Mouse (Mus musculus): ENCODE data around the gene Slc5a2.

Gene Slc5a2

GRCm38 (mm10) chr7:128300952-128301351 lies 35.5 kb downstream of the Slc5a2 start:
- no peak for DNase-seq

GRCm38 (mm10) chr7:128302151-128302550 lies 36.7 kb downstream of the Slc5a2 start:
- no peak for DNase-seq

GRCm38 (mm10) chr7:128304198-128304597 lies 38.7 kb downstream of the Slc5a2 start:
- DNase-seq, result no peak

GRCm38 (mm10) chr7:128304907-128305306 lies 39.5 kb downstream of the Slc5a2 start:
- DNase-seq, result peak; percentile 62 to 79

GRCm38 (mm10) chr7:128307851-128308250 lies 42.4 kb downstream of the Slc5a2 start:
- no peak for DNase-seq

GRCm38 (mm10) chr7:128309216-128309615 lies 43.8 kb downstream of the Slc5a2 start:
- DNase-seq, result no peak

- DNase-seq, result no peak
Measured at GRCm38 (mm10) chr7:128309776-128310175, 44.3 kb downstream of the Slc5a2 start.

GRCm38 (mm10) chr7:128310229-128310688 lies 44.8 kb downstream of the Slc5a2 start:
- DNase-seq, result no peak

- no peak for DNase-seq
Measured at GRCm38 (mm10) chr7:128311263-128311662, 45.8 kb downstream of the Slc5a2 start.

- no peak for DNase-seq
Measured at GRCm38 (mm10) chr7:128311811-128312210, 46.4 kb downstream of the Slc5a2 start.

GRCm38 (mm10) chr7:128312375-128313059 lies 47.1 kb downstream of the Slc5a2 start:
- DNase-seq, result no peak

GRCm38 (mm10) chr7:128313601-128314000 lies 48.1 kb downstream of the Slc5a2 start:
- DNase-seq, result no peak

GRCm38 (mm10) chr7:128314491-128314890 lies 49.0 kb downstream of the Slc5a2 start:
- DNase-seq, result no peak

GRCm38 (mm10) chr7:128317011-128317410 lies 51.6 kb downstream of the Slc5a2 start:
- no peak for DNase-seq

- no peak for DNase-seq
Measured at GRCm38 (mm10) chr7:128319140-128319539, 53.7 kb downstream of the Slc5a2 start.

GRCm38 (mm10) chr7:128320219-128320816 lies 54.9 kb downstream of the Slc5a2 start:
- no peak for DNase-seq

GRCm38 (mm10) chr7:128321260-128321659 lies 55.8 kb downstream of the Slc5a2 start:
- peak; percentile 45 to 54 for DNase-seq
